Mouse (Mus musculus): ENCODE results near the gene Smagp.

Smagp gene

GRCm38 (mm10) chr15:100636700-100637501 is at the start of gene Smagp:
Gene Smagp (minus strand): TSS chr15:100636940.
- peak in 1 of 2 experiments; percentile 45 for DNase-seq (ENCODE audit: low spot score in 2 of 2)

- DNase-seq (ENCODE audit: low spot score in 2 of 2), result no peak
Observed at GRCm38 (mm10) chr15:100686434-100686833, 49.7 kb upstream of the Smagp start.

DNA sequence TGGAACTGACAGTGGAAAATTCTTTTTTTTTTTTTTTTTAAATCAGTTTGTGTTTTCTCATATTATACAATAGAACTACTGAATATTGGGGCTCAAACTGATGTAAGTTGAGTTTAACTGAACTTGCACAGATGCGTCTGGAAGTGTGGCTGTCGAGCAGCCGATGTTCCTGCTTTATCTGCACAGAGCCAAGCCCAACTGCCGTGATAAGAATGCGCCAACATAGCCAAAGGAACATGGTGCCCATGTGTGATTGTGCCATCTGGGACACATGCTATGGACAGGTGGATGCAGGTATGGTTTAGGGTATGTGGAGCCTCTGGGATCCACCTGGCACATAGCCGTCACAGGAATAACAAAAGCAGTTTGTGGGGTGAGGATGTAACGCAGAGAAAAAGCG is 49.1 kb upstream of the Smagp start:
- DNase-seq (ENCODE audit: low spot score in 2 of 2), result no peak

DNA sequence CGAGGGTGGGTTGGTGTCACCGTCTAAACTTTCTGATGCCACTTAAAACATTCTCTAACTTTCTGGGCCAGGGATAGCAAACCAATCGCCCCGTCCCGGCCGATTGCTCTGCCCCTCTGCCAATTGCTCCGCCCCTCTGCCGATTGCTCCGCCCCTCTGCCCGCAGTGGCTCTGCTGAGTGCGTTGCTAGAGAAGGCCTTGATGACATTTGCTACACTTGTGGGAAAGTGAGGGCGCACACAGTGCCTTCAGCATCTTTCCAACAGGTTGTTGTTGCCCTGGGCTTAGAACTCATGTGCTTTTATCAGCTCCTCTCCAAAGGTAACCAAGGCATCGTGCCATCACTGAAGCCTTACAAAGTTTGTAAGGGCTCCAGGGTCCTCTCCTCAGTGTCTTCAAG is 48.5 kb upstream of the Smagp start:
- no peak for DNase-seq (ENCODE audit: low spot score in 2 of 2)

DNA sequence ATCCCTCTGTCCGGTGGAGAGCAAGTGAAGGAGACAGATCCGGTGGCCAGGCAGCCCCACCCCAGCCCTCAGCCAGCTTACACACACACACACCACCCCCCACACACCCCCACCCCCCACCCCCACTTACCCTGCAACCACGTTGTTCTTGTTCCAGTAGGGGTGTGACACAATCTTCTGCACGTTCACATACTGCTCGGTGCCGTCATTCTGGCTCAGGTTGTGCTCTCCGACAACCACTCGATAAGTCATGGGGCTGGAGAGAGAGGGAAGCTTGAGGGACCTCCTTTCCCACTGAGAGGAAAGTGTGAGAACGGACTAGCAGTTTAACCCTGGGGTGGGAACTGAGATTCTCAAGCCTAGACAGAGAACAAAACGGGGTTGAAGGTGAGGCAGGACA is 47.7 kb upstream of the Smagp start:
- DNase-seq (ENCODE audit: low spot score in 2 of 2), result no peak

- DNase-seq (ENCODE audit: low spot score in 2 of 2), result peak; percentile 76 to 78
Observed at GRCm38 (mm10) chr15:100683041-100683440, 46.3 kb upstream of the Smagp start.

DNA sequence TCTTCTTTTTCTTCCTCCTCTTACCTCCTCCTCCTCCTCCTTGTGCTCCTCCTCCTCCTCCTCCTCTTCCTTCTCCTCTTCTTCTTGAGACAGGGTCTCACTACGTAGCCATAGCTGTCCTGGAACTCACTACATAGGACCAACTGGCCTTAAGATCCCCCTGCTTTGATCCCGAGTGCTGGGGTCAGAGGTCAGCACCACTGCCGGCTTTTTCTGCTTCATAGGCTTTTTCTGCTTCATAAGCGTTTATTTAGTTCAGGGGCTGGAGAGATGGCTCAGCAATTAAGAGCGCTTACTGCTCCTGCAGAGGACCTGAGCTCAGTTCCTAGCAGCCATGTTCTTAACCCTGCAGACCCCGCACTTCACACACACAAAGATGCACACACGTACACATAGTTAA is 45.0 kb upstream of the Smagp start:
- no peak for DNase-seq (ENCODE audit: low spot score in 2 of 2)

GRCm38 (mm10) chr15:100680381-100680780 is 43.6 kb upstream of the Smagp start:
- no peak for DNase-seq (ENCODE audit: low spot score in 2 of 2)

DNA sequence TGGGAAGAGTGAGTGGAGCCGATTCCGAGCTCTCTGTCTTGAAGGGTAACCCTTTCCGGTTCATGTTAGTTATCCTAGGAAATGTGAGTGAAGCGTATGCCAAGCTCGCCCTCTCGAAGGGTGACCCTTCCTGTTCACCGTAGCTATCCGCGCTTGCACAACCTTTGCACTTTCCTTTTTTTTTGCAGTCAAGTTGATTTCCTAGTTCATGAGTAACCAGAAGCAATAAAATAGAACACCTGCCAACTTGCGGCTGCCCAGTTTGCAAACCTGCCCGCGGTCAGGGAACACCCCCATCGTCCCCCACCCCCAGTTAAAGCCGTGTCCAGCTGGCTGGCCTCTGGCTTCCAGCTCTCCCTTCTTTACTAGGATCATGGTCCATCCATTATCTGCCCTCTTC is 42.3 kb upstream of the Smagp start:
- DNase-seq (ENCODE audit: low spot score in 2 of 2), result no peak

DNA sequence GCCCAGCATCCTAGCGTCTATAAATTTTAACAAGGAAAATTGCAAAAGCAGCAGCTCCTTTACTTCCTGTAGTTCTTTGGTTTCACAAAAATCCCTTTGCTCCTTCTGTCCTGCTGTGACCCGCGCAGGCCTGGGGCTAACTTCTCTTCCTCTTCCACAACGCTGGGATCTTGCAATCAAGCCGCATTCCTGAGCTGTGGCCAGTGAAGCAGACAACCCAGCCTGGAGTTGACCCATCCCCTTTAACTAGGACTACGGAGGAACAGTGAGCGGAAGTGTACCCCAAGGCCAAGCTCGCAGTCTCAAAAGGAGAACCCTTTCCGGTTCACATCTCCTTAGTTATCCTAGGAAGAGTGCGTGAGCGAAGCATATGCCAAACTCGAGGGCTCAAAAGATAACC is 41.8 kb upstream of the Smagp start:
- no peak for DNase-seq (ENCODE audit: low spot score in 2 of 2)

- no peak for DNase-seq (ENCODE audit: low spot score in 2 of 2)
Observed at GRCm38 (mm10) chr15:100677675-100678074, 40.9 kb upstream of the Smagp start.

- DNase-seq (ENCODE audit: low spot score in 2 of 2), result no peak
Observed at GRCm38 (mm10) chr15:100676521-100676920, 39.8 kb upstream of the Smagp start.

DNA sequence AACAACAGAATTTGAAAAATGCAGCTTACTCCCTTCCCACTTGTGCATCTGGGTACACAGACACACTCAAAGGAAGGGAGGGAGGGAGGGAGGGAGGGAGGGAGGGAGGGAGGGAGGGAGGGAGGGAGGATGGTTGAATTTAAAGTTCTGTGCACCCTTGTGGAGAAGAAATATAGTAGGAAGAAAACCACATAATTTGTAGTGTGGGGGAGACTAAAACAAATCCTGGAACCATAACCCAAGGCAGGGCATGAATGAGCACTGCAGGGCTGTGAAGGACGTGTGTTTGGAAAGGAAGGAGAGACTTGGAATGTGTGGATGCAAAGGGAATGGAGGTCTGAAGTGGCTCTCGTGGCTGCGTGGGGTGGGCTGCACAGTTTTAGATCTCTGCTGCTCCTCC is 38.7 kb upstream of the Smagp start:
- no peak for DNase-seq (ENCODE audit: low spot score in 2 of 2)

DNA sequence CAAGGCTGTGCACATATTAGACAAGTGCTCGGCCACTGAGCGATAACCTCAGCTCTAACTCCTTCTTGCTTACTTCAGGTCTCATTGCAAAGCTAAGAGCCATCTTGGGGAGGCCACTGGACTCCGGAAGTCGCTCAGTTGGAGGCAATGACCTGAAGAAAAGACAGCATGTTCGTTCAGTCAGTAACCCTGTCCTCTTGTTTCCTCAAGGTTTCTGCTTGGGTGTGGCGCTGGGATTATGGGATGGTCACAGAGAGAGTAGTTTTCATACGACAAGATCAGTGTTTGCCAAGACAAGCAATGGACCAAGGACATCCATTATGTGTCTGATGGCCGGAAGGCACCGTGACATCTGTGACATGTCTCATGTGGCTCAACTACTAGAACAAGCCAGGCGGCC is 37.8 kb upstream of the Smagp start:
- DNase-seq (ENCODE audit: low spot score in 2 of 2), result no peak

DNA sequence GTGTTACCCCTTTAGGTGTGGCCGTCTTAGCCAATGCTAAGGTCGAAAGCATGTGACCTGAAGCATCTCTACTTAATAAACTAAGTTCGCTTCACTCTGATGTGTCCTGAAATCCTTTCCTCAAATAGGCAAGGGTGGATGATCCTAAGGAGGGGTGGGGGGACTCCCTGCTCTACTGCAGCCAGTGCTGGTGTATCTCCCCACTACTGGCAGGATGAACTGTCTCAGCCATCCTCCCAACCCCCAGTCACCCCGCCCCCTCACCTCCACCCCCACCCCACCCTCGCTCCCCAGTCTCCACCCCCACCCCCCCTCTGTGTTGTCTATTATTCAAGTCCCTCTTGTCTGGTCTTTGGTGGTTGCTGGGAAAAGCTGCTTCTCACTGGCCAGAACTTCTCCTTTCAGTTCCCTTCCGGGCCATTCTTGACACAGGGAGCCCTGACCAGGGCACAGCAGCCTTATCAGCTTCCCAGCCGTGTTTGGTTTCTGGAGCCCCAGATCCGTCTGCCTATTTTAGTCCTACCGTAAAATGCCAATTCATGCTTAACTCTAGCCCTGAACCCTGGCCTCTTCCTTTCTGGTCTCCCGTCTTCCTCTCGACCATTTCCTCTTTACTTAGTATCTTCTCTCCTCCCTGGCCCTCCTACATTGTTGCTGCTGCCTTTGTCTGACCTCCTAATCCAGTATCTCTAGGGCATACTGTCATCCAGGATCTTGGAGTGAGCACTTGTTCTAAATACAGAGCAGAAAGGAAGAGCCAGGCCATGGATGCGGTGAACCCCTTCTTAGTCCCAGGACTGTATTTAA is 37.0 kb upstream of the Smagp start:
- DNase-seq (ENCODE audit: low spot score in 2 of 2), result peak; percentile 45 to 57

- DNase-seq (ENCODE audit: low spot score in 2 of 2), result no peak
Observed at GRCm38 (mm10) chr15:100670833-100671232, 34.1 kb upstream of the Smagp start.

GRCm38 (mm10) chr15:100670004-100670403 is 33.3 kb upstream of the Smagp start:
- no peak for DNase-seq (ENCODE audit: low spot score in 2 of 2)

- peak; percentile 89 to 92 for DNase-seq (ENCODE audit: low spot score in 2 of 2)
Observed at GRCm38 (mm10) chr15:100669337-100669736, 32.6 kb upstream of the Smagp start, which contains the start of gene Bin2. Gene Bin2 (minus strand): TSS chr15:100669553.

GRCm38 (mm10) chr15:100667871-100668545 is 31.3 kb upstream of the Smagp start:
- DNase-seq (ENCODE audit: low spot score in 2 of 2), result peak; percentile 45 to 47

DNA sequence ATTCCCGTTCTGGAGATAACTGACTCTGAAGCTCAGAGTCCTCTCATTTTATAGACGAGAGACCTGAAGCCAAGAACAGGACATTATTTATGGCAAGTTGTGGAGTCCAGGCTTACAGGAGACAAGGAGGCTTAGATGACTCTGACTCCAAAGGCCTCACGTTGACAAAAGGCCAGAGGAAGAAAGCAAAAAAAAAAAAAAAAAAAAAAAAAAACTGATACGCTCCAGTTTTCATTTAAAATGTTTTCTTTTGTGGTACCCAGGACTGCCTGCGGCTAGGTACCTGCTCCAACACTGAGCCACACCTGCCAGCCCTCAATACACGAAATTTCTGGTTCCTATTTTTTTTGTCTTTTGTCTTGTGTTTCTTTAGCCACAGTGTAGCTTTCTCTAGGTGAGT is 30.7 kb upstream of the Smagp start:
- DNase-seq (ENCODE audit: low spot score in 2 of 2), result no peak

GRCm38 (mm10) chr15:100666851-100667250 is 30.1 kb upstream of the Smagp start:
- no peak for DNase-seq (ENCODE audit: low spot score in 2 of 2)

DNA sequence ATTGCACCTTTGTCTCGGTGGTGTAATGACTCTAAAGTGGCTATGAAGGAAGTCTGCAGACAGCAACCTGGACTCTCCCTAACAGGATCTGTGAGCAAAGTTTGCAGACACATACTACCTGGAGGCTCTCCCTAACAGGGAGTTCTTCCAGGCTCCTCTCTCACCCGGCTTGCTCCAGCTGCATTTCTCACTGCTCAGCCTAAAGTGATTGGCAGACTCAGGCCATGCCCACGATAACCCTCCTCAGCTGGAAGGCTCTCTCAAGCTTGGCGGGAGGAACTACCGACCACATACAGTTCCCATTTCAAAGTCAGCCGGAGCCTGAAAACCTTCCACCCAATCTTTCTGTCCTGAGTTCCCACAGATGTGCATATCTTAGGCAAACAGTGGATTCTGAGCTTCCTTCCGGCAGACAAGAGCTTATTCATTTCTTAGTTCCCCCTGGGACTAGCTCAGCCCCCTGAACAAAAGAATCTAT is 29.5 kb upstream of the Smagp start:
- DNase-seq (ENCODE audit: low spot score in 2 of 2), result peak; percentile 55 to 61

Data from spleen, postnatal 36 days (tissue).